Mouse (Mus musculus): ENCODE data around the gene Ctdspl. TPM values are rescaled to one million over a fixed set of nuclear protein-coding genes. Genes with fewer than 3 reads are reported as not detected.

Ctdspl gene
- polyA plus RNA-seq, 1 experiment, result 8.1 TPM

GRCm38 (mm10) chr9:118885785-118886184, 40.5 kb upstream of the Ctdspl start:
- Histone ChIP-seq H3K27me3 (ENCODE audit: control insufficient read depth, insufficient read depth, low read length) (no peaks in the 10 kb centered on the region), H3K4me3 (ENCODE audit: control insufficient read depth, low read depth, low read length) (no peak overlapping the region), H3K27ac (ENCODE audit: control insufficient read depth, insufficient read depth, low read depth, low read length) (no peak overlapping the region), H3K4me1 (ENCODE audit: control insufficient read depth, insufficient read depth, low read length) (peaks cover 7% of the 10 kb centered on the region), H3K36me3 (ENCODE audit: control insufficient read depth, insufficient read depth, low read length) (no peaks in the 10 kb centered on the region)
- no peak for TF ChIP-seq POLR2A (IDR thresholded peaks at IDR 0.05; ENCODE audit: control insufficient read depth, low read depth, low read length)
- no peak for TF ChIP-seq CTCF (IDR thresholded peaks at IDR 0.05; ENCODE audit: control insufficient read depth, insufficient read depth, insufficient replicate concordance, low read depth, low read length)

- no peaks in the 10 kb centered on the region for H3K27me3 ChIP-seq (ENCODE audit: control insufficient read depth, insufficient read depth, low read length)
- no peaks in the 10 kb centered on the region for H3K36me3 ChIP-seq (ENCODE audit: control insufficient read depth, insufficient read depth, low read length)
- H3K4me3 ChIP-seq (ENCODE audit: control insufficient read depth, low read depth, low read length), result no peak overlapping the region
- no peak overlapping the region for H3K27ac ChIP-seq (ENCODE audit: control insufficient read depth, insufficient read depth, low read depth, low read length)
- TF ChIP-seq POLR2A (IDR thresholded peaks at IDR 0.05; ENCODE audit: control insufficient read depth, low read depth, low read length), result no peak; the same call in 1 of the 2 replicates
- TF ChIP-seq CTCF (IDR thresholded peaks at IDR 0.05; ENCODE audit: control insufficient read depth, insufficient read depth, insufficient replicate concordance, low read depth, low read length), result no peak
- H3K4me1 ChIP-seq (ENCODE audit: control insufficient read depth, insufficient read depth, low read length), result peaks cover 7% of the 10 kb centered on the region
These were observed 39.1 kb upstream of the Ctdspl start for GRCm38 (mm10) chr9:118887201-118887600.

GRCm38 (mm10) chr9:118887734-118888133, 38.5 kb upstream of the Ctdspl start:
- no peaks in the 10 kb centered on the region for H3K36me3 ChIP-seq (ENCODE audit: control insufficient read depth, insufficient read depth, low read length)
- TF ChIP-seq POLR2A (IDR thresholded peaks at IDR 0.05; ENCODE audit: control insufficient read depth, low read depth, low read length) (no peak), CTCF (IDR thresholded peaks at IDR 0.05; ENCODE audit: control insufficient read depth, insufficient read depth, insufficient replicate concordance, low read depth, low read length) (peak; percentile 43; the same call in 1 of the 2 replicates)
- H3K4me1 ChIP-seq (ENCODE audit: control insufficient read depth, insufficient read depth, low read length), result peaks cover 7% of the 10 kb centered on the region
- no peak overlapping the region for H3K27ac ChIP-seq (ENCODE audit: control insufficient read depth, insufficient read depth, low read depth, low read length)
- no peaks in the 10 kb centered on the region for H3K27me3 ChIP-seq (ENCODE audit: control insufficient read depth, insufficient read depth, low read length)
- H3K4me3 ChIP-seq (ENCODE audit: control insufficient read depth, low read depth, low read length), result no peak overlapping the region

DNA sequence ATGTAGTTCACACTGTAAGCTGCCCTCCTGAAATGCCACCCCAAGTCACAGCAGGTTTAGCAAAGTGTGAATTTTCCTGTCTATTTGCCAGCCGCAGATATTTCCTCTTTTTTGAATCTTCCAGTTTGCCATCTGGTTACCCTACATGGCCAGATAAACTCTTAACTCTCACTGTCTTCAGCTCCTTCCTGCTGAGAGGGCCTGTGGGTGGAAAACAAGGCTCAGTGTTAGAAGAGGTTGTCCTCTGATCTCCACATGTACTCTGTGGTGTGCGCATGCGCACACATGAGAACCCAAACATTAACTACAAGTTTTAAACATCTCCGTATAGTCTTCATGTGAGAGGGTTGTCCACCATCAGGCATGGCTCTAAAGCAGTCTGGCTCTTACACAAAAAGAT, 36.1 kb upstream of the Ctdspl start:
- Histone ChIP-seq H3K27me3 (ENCODE audit: control insufficient read depth, insufficient read depth, low read length) (no peaks in the 10 kb centered on the region), H3K4me3 (ENCODE audit: control insufficient read depth, low read depth, low read length) (no peak overlapping the region), H3K27ac (ENCODE audit: control insufficient read depth, insufficient read depth, low read depth, low read length) (no peak overlapping the region), H3K4me1 (ENCODE audit: control insufficient read depth, insufficient read depth, low read length) (peaks cover 7% of the 10 kb centered on the region), H3K36me3 (ENCODE audit: control insufficient read depth, insufficient read depth, low read length) (no peaks in the 10 kb centered on the region)
- TF ChIP-seq CTCF (IDR thresholded peaks at IDR 0.05; ENCODE audit: control insufficient read depth, insufficient read depth, insufficient replicate concordance, low read depth, low read length), result no peak

- Histone ChIP-seq H3K36me3 (ENCODE audit: control insufficient read depth, insufficient read depth, low read length) (no peaks in the 10 kb centered on the region), H3K27ac (ENCODE audit: control insufficient read depth, insufficient read depth, low read depth, low read length) (no peak overlapping the region), H3K4me1 (ENCODE audit: control insufficient read depth, insufficient read depth, low read length) (peaks cover 7% of the 10 kb centered on the region), H3K27me3 (ENCODE audit: control insufficient read depth, insufficient read depth, low read length) (no peaks in the 10 kb centered on the region), H3K4me3 (ENCODE audit: control insufficient read depth, low read depth, low read length) (no peak overlapping the region)
- no peak for TF ChIP-seq CTCF (IDR thresholded peaks at IDR 0.05; ENCODE audit: control insufficient read depth, insufficient read depth, insufficient replicate concordance, low read depth, low read length)
- no peak for TF ChIP-seq POLR2A (IDR thresholded peaks at IDR 0.05; ENCODE audit: control insufficient read depth, low read depth, low read length)
These were observed 35.6 kb upstream of the Ctdspl start for GRCm38 (mm10) chr9:118890645-118891044.

GRCm38 (mm10) chr9:118891068-118891467, 35.2 kb upstream of the Ctdspl start:
- Histone ChIP-seq H3K4me3 (ENCODE audit: control insufficient read depth, low read depth, low read length) (no peak overlapping the region), H3K27ac (ENCODE audit: control insufficient read depth, insufficient read depth, low read depth, low read length) (no peak overlapping the region), H3K27me3 (ENCODE audit: control insufficient read depth, insufficient read depth, low read length) (no peaks in the 10 kb centered on the region), H3K36me3 (ENCODE audit: control insufficient read depth, insufficient read depth, low read length) (no peaks in the 10 kb centered on the region), H3K4me1 (ENCODE audit: control insufficient read depth, insufficient read depth, low read length) (peaks cover 7% of the 10 kb centered on the region)
- TF ChIP-seq CTCF (IDR thresholded peaks at IDR 0.05; ENCODE audit: control insufficient read depth, insufficient read depth, insufficient replicate concordance, low read depth, low read length), result no peak
- TF ChIP-seq POLR2A (IDR thresholded peaks at IDR 0.05; ENCODE audit: control insufficient read depth, low read depth, low read length), result no peak

DNA sequence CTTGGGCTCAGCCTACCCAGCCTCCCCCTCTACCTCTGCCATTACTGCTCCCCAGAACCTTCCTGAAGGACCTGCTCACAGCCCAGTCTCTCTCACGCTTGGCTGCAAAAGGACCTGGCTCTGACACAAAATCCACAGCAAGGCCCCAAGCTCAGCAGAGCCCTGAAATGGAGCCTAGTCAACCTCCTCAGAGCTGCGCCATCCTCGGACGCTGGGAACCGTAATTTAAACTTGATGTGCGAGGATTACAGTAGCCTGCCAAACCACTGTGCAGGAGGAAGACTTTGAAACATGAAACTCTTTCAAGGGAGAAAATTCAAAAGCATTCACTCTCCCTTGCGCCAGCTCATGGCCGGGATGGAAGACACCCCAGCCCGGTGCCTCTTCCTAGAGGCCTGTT, 34.7 kb upstream of the Ctdspl start:
- no peak overlapping the region for H3K27ac ChIP-seq (ENCODE audit: control insufficient read depth, insufficient read depth, low read depth, low read length)
- no peak for TF ChIP-seq CTCF (IDR thresholded peaks at IDR 0.05; ENCODE audit: control insufficient read depth, insufficient read depth, insufficient replicate concordance, low read depth, low read length)
- no peak for TF ChIP-seq POLR2A (IDR thresholded peaks at IDR 0.05; ENCODE audit: control insufficient read depth, low read depth, low read length)
- peaks cover 7% of the 10 kb centered on the region for H3K4me1 ChIP-seq (ENCODE audit: control insufficient read depth, insufficient read depth, low read length)
- no peaks in the 10 kb centered on the region for H3K36me3 ChIP-seq (ENCODE audit: control insufficient read depth, insufficient read depth, low read length)
- no peaks in the 10 kb centered on the region for H3K27me3 ChIP-seq (ENCODE audit: control insufficient read depth, insufficient read depth, low read length)
- H3K4me3 ChIP-seq (ENCODE audit: control insufficient read depth, low read depth, low read length), result no peak overlapping the region

- Histone ChIP-seq H3K4me3 (ENCODE audit: control insufficient read depth, low read depth, low read length) (no peak overlapping the region), H3K27ac (ENCODE audit: control insufficient read depth, insufficient read depth, low read depth, low read length) (no peak overlapping the region), H3K36me3 (ENCODE audit: control insufficient read depth, insufficient read depth, low read length) (no peaks in the 10 kb centered on the region), H3K27me3 (ENCODE audit: control insufficient read depth, insufficient read depth, low read length) (no peaks in the 10 kb centered on the region), H3K4me1 (ENCODE audit: control insufficient read depth, insufficient read depth, low read length) (no peaks in the 10 kb centered on the region)
- TF ChIP-seq CTCF (IDR thresholded peaks at IDR 0.05; ENCODE audit: control insufficient read depth, insufficient read depth, insufficient replicate concordance, low read depth, low read length) (no peak), POLR2A (IDR thresholded peaks at IDR 0.05; ENCODE audit: control insufficient read depth, low read depth, low read length) (no peak)
These were observed 31.2 kb upstream of the Ctdspl start for GRCm38 (mm10) chr9:118895101-118895500.

Measured in testis, adult 2 months (tissue).